Mouse (Mus musculus): ENCODE data around the gene Snapc2. TPM values are rescaled to one million over a fixed set of nuclear protein-coding genes. Genes with fewer than 3 reads are reported as not detected.

The Snapc2 gene
- 63.4 and 73.5 TPM in 2 replicates for polyA plus RNA-seq (2014; fragmentation: Nextera tagmentation; extraction: Ambion mirVana)

- H3K4me1 ChIP-seq (ENCODE audit: control insufficient read depth, insufficient read depth, low read length) = peaks cover 21% of the 10 kb centered on the region
- DNase-seq (ENCODE audit: low spot score) = peak; percentile 97
- peak within 1 kb of the TSS; percentile 85 for H3K9ac ChIP-seq (ENCODE audit: low read length)
- peak within 1 kb of the TSS; percentile 66 for H3K4me2 ChIP-seq (ENCODE audit: low read depth, severe bottlenecking)
- H3K4me3 ChIP-seq (ENCODE audit: low read depth, low read length) = peak within 1 kb of the TSS; percentile 82
- H3K36me3 ChIP-seq (ENCODE audit: control insufficient read depth, insufficient read depth, low read length) = peaks cover 2% of the 10 kb centered on the region
- peak within 1 kb of the TSS; percentile 79; the same call in 1 of the 2 replicates for H3K27ac ChIP-seq (replicated peaks; ENCODE audit: low read depth, low read length)
- H3K9me3 ChIP-seq (ENCODE audit: control insufficient read depth, low read length) = no peaks in the 10 kb centered on the region; the same call in 1 of the 2 replicates
- H3K27me3 ChIP-seq (ENCODE audit: control insufficient read depth, insufficient read depth, low read length) = no peaks in the 10 kb centered on the region
- ATAC-seq (ENCODE audit: insufficient number of reproducible peaks, low FRiP score, low TSS enrichment, low read depth) = peak; percentile 89
- under 1% methylated on average over 69 of the region's 69 CpGs for WGBS
Measured at GRCm38 (mm10) chr8:4252934-4253841, at the start of gene Snapc2. Gene Snapc2 (plus strand): TSS chr8:4253080.

- 8% methylated on average over 38 of the region's 38 CpGs for WGBS
- ATAC-seq (ENCODE audit: insufficient number of reproducible peaks, low FRiP score, low TSS enrichment, low read depth) (peak; percentile 22; the same call in 1 of the 2 replicates), DNase-seq (ENCODE audit: low spot score) (peak; percentile 47)
- Histone ChIP-seq H3K36me3 (ENCODE audit: control insufficient read depth, insufficient read depth, low read length) (no peaks in the 10 kb centered on the region; the same call in 1 of the 2 replicates), H3K9ac (ENCODE audit: low read length) (peak overlapping the region; percentile 32; the same call in 1 of the 2 replicates), H3K27me3 (ENCODE audit: control insufficient read depth, insufficient read depth, low read length) (peaks cover 40% of the 10 kb centered on the region), H3K4me1 (ENCODE audit: control insufficient read depth, insufficient read depth, low read length) (0 out of 2 replicates have a peak, but pooled peaks cover 4% of the 10 kb centered on the region), H3K9me3 (ENCODE audit: control insufficient read depth, low read length) (no peaks in the 10 kb centered on the region), H3K4me3 (ENCODE audit: low read depth, low read length) (peak overlapping the region; percentile 19), H3K4me2 (ENCODE audit: low read depth, severe bottlenecking) (peak overlapping the region; percentile 25), H3K27ac (replicated peaks; ENCODE audit: low read depth, low read length) (no peak overlapping the region)
Measured at GRCm38 (mm10) chr8:4205246-4206123, 47.4 kb upstream of the Snapc2 start.

GRCm38 (mm10) chr8:4206182-4207015 is 46.5 kb upstream of the Snapc2 start:
- 9% methylated on average over 44 of the region's 44 CpGs for WGBS
- DNase-seq (ENCODE audit: low spot score) (peak; percentile 28), ATAC-seq (ENCODE audit: insufficient number of reproducible peaks, low FRiP score, low TSS enrichment, low read depth) (no peak)
- Histone ChIP-seq H3K27ac (replicated peaks; ENCODE audit: low read depth, low read length) (no peak overlapping the region), H3K4me2 (ENCODE audit: low read depth, severe bottlenecking) (peak overlapping the region; percentile 25), H3K27me3 (ENCODE audit: control insufficient read depth, insufficient read depth, low read length) (peaks cover 40% of the 10 kb centered on the region), H3K9ac (ENCODE audit: low read length) (0 out of 2 replicates have a peak overlapping the region, but pooled peaks have one; percentile 32), H3K4me1 (ENCODE audit: control insufficient read depth, insufficient read depth, low read length) (0 out of 2 replicates have a peak, but pooled peaks cover 4% of the 10 kb centered on the region), H3K9me3 (ENCODE audit: control insufficient read depth, low read length) (no peaks in the 10 kb centered on the region), H3K36me3 (ENCODE audit: control insufficient read depth, insufficient read depth, low read length) (no peaks in the 10 kb centered on the region; the same call in 1 of the 2 replicates), H3K4me3 (ENCODE audit: low read depth, low read length) (peak overlapping the region; percentile 19; the same call in 1 of the 2 replicates)

GRCm38 (mm10) chr8:4207016-4207350 is 45.9 kb upstream of the Snapc2 start:
- ATAC-seq (ENCODE audit: insufficient number of reproducible peaks, low FRiP score, low TSS enrichment, low read depth) (no peak), DNase-seq (ENCODE audit: low spot score) (no peak)
- WGBS = 68% methylated on average over 2 of the region's 2 CpGs
- H3K9me3 ChIP-seq (ENCODE audit: control insufficient read depth, low read length) = no peaks in the 10 kb centered on the region
- no peak overlapping the region for H3K27ac ChIP-seq (replicated peaks; ENCODE audit: low read depth, low read length)
- no peak overlapping the region for H3K4me3 ChIP-seq (ENCODE audit: low read depth, low read length)
- peaks cover 40% of the 10 kb centered on the region for H3K27me3 ChIP-seq (ENCODE audit: control insufficient read depth, insufficient read depth, low read length)
- 0 out of 2 replicates have a peak, but pooled peaks cover 4% of the 10 kb centered on the region for H3K4me1 ChIP-seq (ENCODE audit: control insufficient read depth, insufficient read depth, low read length)
- no peaks in the 10 kb centered on the region; the same call in 1 of the 2 replicates for H3K36me3 ChIP-seq (ENCODE audit: control insufficient read depth, insufficient read depth, low read length)
- H3K4me2 ChIP-seq (ENCODE audit: low read depth, severe bottlenecking) = no peak overlapping the region
- H3K9ac ChIP-seq (ENCODE audit: low read length) = no peak overlapping the region

GRCm38 (mm10) chr8:4211097-4211496 is 41.8 kb upstream of the Snapc2 start:
- Histone ChIP-seq H3K4me1 (ENCODE audit: control insufficient read depth, insufficient read depth, low read length) (0 out of 2 replicates have a peak, but pooled peaks cover 4% of the 10 kb centered on the region), H3K4me3 (ENCODE audit: low read depth, low read length) (no peak overlapping the region), H3K9ac (ENCODE audit: low read length) (no peak overlapping the region), H3K36me3 (ENCODE audit: control insufficient read depth, insufficient read depth, low read length) (no peaks in the 10 kb centered on the region; the same call in 1 of the 2 replicates), H3K9me3 (ENCODE audit: control insufficient read depth, low read length) (no peaks in the 10 kb centered on the region), H3K4me2 (ENCODE audit: low read depth, severe bottlenecking) (no peak overlapping the region), H3K27me3 (ENCODE audit: control insufficient read depth, insufficient read depth, low read length) (peaks cover 34% of the 10 kb centered on the region), H3K27ac (replicated peaks; ENCODE audit: low read depth, low read length) (no peak overlapping the region)
- WGBS = 77% methylated on average over 6 of the region's 6 CpGs
- no peak for DNase-seq (ENCODE audit: low spot score)
- ATAC-seq (ENCODE audit: insufficient number of reproducible peaks, low FRiP score, low TSS enrichment, low read depth) = no peak

- Histone ChIP-seq H3K4me2 (ENCODE audit: low read depth, severe bottlenecking) (peak overlapping the region; percentile 88), H3K36me3 (ENCODE audit: control insufficient read depth, insufficient read depth, low read length) (no peaks in the 10 kb centered on the region; the same call in 1 of the 2 replicates), H3K9ac (ENCODE audit: low read length) (peak overlapping the region; percentile 32; the same call in 1 of the 2 replicates), H3K27ac (replicated peaks; ENCODE audit: low read depth, low read length) (no peak overlapping the region), H3K27me3 (ENCODE audit: control insufficient read depth, insufficient read depth, low read length) (peaks cover 35% of the 10 kb centered on the region), H3K4me1 (ENCODE audit: control insufficient read depth, insufficient read depth, low read length) (peaks cover 9% of the 10 kb centered on the region; the same call in 1 of the 2 replicates), H3K4me3 (ENCODE audit: low read depth, low read length) (peak overlapping the region; percentile 35), H3K9me3 (ENCODE audit: control insufficient read depth, low read length) (no peaks in the 10 kb centered on the region)
- WGBS = 2% methylated on average over 25 of the region's 25 CpGs
- peak; percentile 56 for DNase-seq (ENCODE audit: low spot score)
- ATAC-seq (ENCODE audit: insufficient number of reproducible peaks, low FRiP score, low TSS enrichment, low read depth) = peak; percentile 41
Measured at GRCm38 (mm10) chr8:4212809-4213209, 40.1 kb upstream of the Snapc2 start.

- peak overlapping the region; percentile 88 for H3K4me2 ChIP-seq (ENCODE audit: low read depth, severe bottlenecking)
- peak overlapping the region; percentile 35 for H3K4me3 ChIP-seq (ENCODE audit: low read depth, low read length)
- peaks cover 35% of the 10 kb centered on the region for H3K27me3 ChIP-seq (ENCODE audit: control insufficient read depth, insufficient read depth, low read length)
- H3K9ac ChIP-seq (ENCODE audit: low read length) = peak overlapping the region; percentile 32
- no peak overlapping the region for H3K27ac ChIP-seq (replicated peaks; ENCODE audit: low read depth, low read length)
- peak; percentile 58 for ATAC-seq (ENCODE audit: insufficient number of reproducible peaks, low FRiP score, low TSS enrichment, low read depth)
- H3K4me1 ChIP-seq (ENCODE audit: control insufficient read depth, insufficient read depth, low read length) = peaks cover 9% of the 10 kb centered on the region; the same call in 1 of the 2 replicates
- WGBS = 3% methylated on average over 18 of the region's 18 CpGs
- H3K9me3 ChIP-seq (ENCODE audit: control insufficient read depth, low read length) = no peaks in the 10 kb centered on the region; the same call in 1 of the 2 replicates
- H3K36me3 ChIP-seq (ENCODE audit: control insufficient read depth, insufficient read depth, low read length) = no peaks in the 10 kb centered on the region; the same call in 1 of the 2 replicates
- DNase-seq (ENCODE audit: low spot score) = peak; percentile 72
Measured at GRCm38 (mm10) chr8:4213210-4214005, 39.5 kb upstream of the Snapc2 start.

Data from limb, embryonic 11.5 days (tissue).